Mouse (Mus musculus) hindbrain, postnatal 0 days (tissue): ENCODE results near the gene Chd2. TPM values are rescaled to one million over a fixed set of nuclear protein-coding genes. Genes with fewer than 3 reads are reported as not detected.

Experiments
- ATAC-seq: fragments of 200-750 bp; cut with Nextera tagmentation; 2 replicates; pipeline ENCODE4 v1.8.0; 2017; ENCODE audit warnings: mild to moderate bottlenecking, moderate TSS enrichment, moderate library complexity
- DNase-seq: peaks from one replicate; pipeline ENCODE4 v3.0.0-alpha.2; 2015; ENCODE audit warnings: low spot score
- H3K27ac ChIP-seq: fragments of 300-500 bp; sonication (generic); 2 replicates; pipeline ENCODE4 v1.5.1; 2014; ENCODE audit warnings: mild to moderate bottlenecking
- H3K27me3 ChIP-seq: fragments of 300-500 bp; sonication (generic); 2 replicates; pipeline ENCODE4 v1.6.1; 2014; ENCODE audit warnings: low read length, mixed read lengths; ENCODE audit not compliant: insufficient read depth
- H3K36me3 ChIP-seq: fragments of 300-500 bp; sonication (generic); 2 replicates; pipeline ENCODE4 v1.6.1; 2014; ENCODE audit warnings: low read length, mixed read lengths; ENCODE audit not compliant: insufficient read depth
- H3K4me1 ChIP-seq: fragments of 300-500 bp; sonication (generic); 2 replicates; pipeline ENCODE4 v1.6.1; 2014; ENCODE audit warnings: antibody characterized with exemption, low read length, mixed read lengths; ENCODE audit not compliant: insufficient read depth
- H3K4me2 ChIP-seq: fragments of 300-500 bp; sonication (generic); 2 replicates; pipeline ENCODE4 v1.6.1; 2014; ENCODE audit warnings: low read depth, mild to moderate bottlenecking, low read length, moderate library complexity, mixed read lengths
- H3K4me3 ChIP-seq: fragments of 300-500 bp; sonication (generic); 2 replicates; pipeline ENCODE4 v1.5.1; 2014; ENCODE audit warnings: low read length
- H3K9ac ChIP-seq: fragments of 300-500 bp; sonication (generic); replicated peaks from 2 replicates; pipeline ENCODE4 v1.6.1; 2014; ENCODE audit warnings: mild to moderate bottlenecking, low read length, moderate library complexity, mixed read lengths
- H3K9me3 ChIP-seq: fragments of 300-500 bp; sonication (generic); 2 replicates; pipeline ENCODE4 v1.6.1; 2016; ENCODE audit warnings: low read length, mixed read lengths
- CTCF ChIP-seq: IDR thresholded peaks from 2 replicates; pipeline ENCODE4 v1.5.1; 2016; ENCODE audit warnings: antibody characterized with exemption, control low read depth, low read depth
- WGBS: fragments of 180-500 bp; shearing (Covaris S2); extraction: QIAGEN DNeasy Blood & Tissue Kit; methylation state at CpG from one replicate; pipeline ENCODE4 v1.1.7; 2014; 5-methylcytosine and 5-hydroxymethylcytosine counted together
- polyA plus RNA-seq: library from polyadenylated mRNA; unstranded; fragments of >200 nt; fragmentation: Nextera tagmentation; extraction: Ambion mirVana; gene quantifications from 2 replicates; pipeline ENCODE4 v1.2.1, GENCODE M21; 2015
- total RNA-seq: library from RNA; depleted of rRNA; stranded (reverse); fragments of >200 nt; gene quantifications from 2 replicates; pipeline ENCODE4 v1.2.3, GENCODE M21; 2014

Chd2 gene
- total and polyA plus RNA-seq, 2 experiments from 2014 or later = 33.4 to 36.1 TPM

- peaks cover 13% of the 10 kb centered on the region; the same call in 1 of the 2 replicates for H3K36me3 ChIP-seq
- no peak overlapping the region for H3K4me2 ChIP-seq
- no peak overlapping the region for H3K4me3 ChIP-seq
- DNase-seq (no peak), ATAC-seq (no peak)
- no peak overlapping the region for H3K9ac ChIP-seq
- no peak for TF ChIP-seq CTCF
- no peaks in the 10 kb centered on the region for H3K27me3 ChIP-seq
- H3K27ac ChIP-seq = no peak overlapping the region
- WGBS = 78% methylated on average over 4 of the region's 4 CpGs
- H3K9me3 ChIP-seq = no peaks in the 10 kb centered on the region
- no peaks in the 10 kb centered on the region for H3K4me1 ChIP-seq
These were observed 27.1 kb downstream of the Chd2 start for GRCm38 (mm10) chr7:73514560-73514959.

- peaks cover 18% of the 10 kb centered on the region; the same call in 1 of the 2 replicates for H3K36me3 ChIP-seq
- no peaks in the 10 kb centered on the region for H3K4me1 ChIP-seq
- no peak overlapping the region for H3K27ac ChIP-seq
- H3K9me3 ChIP-seq = no peaks in the 10 kb centered on the region
- no peak overlapping the region for H3K9ac ChIP-seq
- H3K27me3 ChIP-seq = no peaks in the 10 kb centered on the region
- WGBS = 73% methylated on average over 2 of the region's 2 CpGs
- DNase-seq (no peak), ATAC-seq (no peak)
- H3K4me3 ChIP-seq = no peak overlapping the region
- H3K4me2 ChIP-seq = no peak overlapping the region
- TF ChIP-seq CTCF = no peak
These were observed 29.2 kb downstream of the Chd2 start for GRCm38 (mm10) chr7:73512422-73512821.

GRCm38 (mm10) chr7:73508688-73509087 lies 32.9 kb downstream of the Chd2 start:
- Histone ChIP-seq H3K9me3 (no peaks in the 10 kb centered on the region), H3K4me1 (no peaks in the 10 kb centered on the region), H3K27me3 (no peaks in the 10 kb centered on the region), H3K36me3 (peaks cover 25% of the 10 kb centered on the region; the same call in 1 of the 2 replicates), H3K9ac (no peak overlapping the region), H3K4me3 (no peak overlapping the region), H3K27ac (no peak overlapping the region), H3K4me2 (no peak overlapping the region)
- TF ChIP-seq CTCF = no peak
- ATAC-seq (no peak), DNase-seq (no peak)
- WGBS = 60% methylated on average over 2 of the region's 2 CpGs

GRCm38 (mm10) chr7:73507491-73507890 lies 34.1 kb downstream of the Chd2 start:
- H3K27ac ChIP-seq = peak overlapping the region; percentile 54; the same call in 1 of the 2 replicates

GRCm38 (mm10) chr7:73506852-73507251 lies 34.8 kb downstream of the Chd2 start:
- H3K27ac ChIP-seq = no peak overlapping the region
- H3K4me1 ChIP-seq = no peaks in the 10 kb centered on the region
- DNase-seq (no peak), ATAC-seq (no peak)
- WGBS = 92% methylated on average over 1 of the region's 1 CpGs
- H3K9me3 ChIP-seq = no peaks in the 10 kb centered on the region
- no peaks in the 10 kb centered on the region for H3K27me3 ChIP-seq
- no peak overlapping the region for H3K4me3 ChIP-seq
- peak; percentile 33 for TF ChIP-seq CTCF
- no peak overlapping the region for H3K9ac ChIP-seq
- H3K4me2 ChIP-seq = no peak overlapping the region
- peaks cover 31% of the 10 kb centered on the region; the same call in 1 of the 2 replicates for H3K36me3 ChIP-seq

More at GRCm38 (mm10) chr7:73507491-73507890, 34.1 kb downstream of the Chd2 start:
- DNase-seq = peak; percentile 83
- 47% methylated on average over 6 of the region's 6 CpGs for WGBS
- peak; percentile 70; the same call in 1 of the 2 replicates for ATAC-seq
- Histone ChIP-seq H3K4me3 (no peak overlapping the region), H3K27me3 (no peaks in the 10 kb centered on the region), H3K9ac (no peak overlapping the region), H3K4me2 (no peak overlapping the region), H3K9me3 (no peaks in the 10 kb centered on the region), H3K4me1 (no peaks in the 10 kb centered on the region), H3K36me3 (peaks cover 31% of the 10 kb centered on the region; the same call in 1 of the 2 replicates)
- no peak for TF ChIP-seq CTCF

- H3K4me2 ChIP-seq = no peak overlapping the region
These were observed 36.4 kb downstream of the Chd2 start for GRCm38 (mm10) chr7:73505266-73505665.

GRCm38 (mm10) chr7:73498200-73498599 lies 43.4 kb downstream of the Chd2 start:
- Histone ChIP-seq H3K9me3 (no peaks in the 10 kb centered on the region), H3K27ac (no peak overlapping the region), H3K9ac (no peak overlapping the region), H3K4me2 (no peak overlapping the region), H3K4me1 (no peaks in the 10 kb centered on the region), H3K27me3 (no peaks in the 10 kb centered on the region), H3K4me3 (no peak overlapping the region), H3K36me3 (peaks cover 60% of the 10 kb centered on the region)
- TF ChIP-seq CTCF = no peak
- DNase-seq (no peak), ATAC-seq (no peak)
- 89% methylated on average over 2 of the region's 2 CpGs for WGBS

More at GRCm38 (mm10) chr7:73505266-73505665, 36.4 kb downstream of the Chd2 start:
- Histone ChIP-seq H3K4me3 (no peak overlapping the region), H3K4me1 (no peaks in the 10 kb centered on the region), H3K27ac (no peak overlapping the region), H3K27me3 (no peaks in the 10 kb centered on the region), H3K9me3 (no peaks in the 10 kb centered on the region), H3K9ac (no peak overlapping the region), H3K36me3 (peaks cover 38% of the 10 kb centered on the region; the same call in 1 of the 2 replicates)
- DNase-seq = no peak
- no peak for ATAC-seq
- no peak for TF ChIP-seq CTCF
- WGBS = 61% methylated on average over 6 of the region's 6 CpGs
